Mouse (Mus musculus) thymus, adult 2 months (tissue): ENCODE measurements around the gene Ntrk3.

Experiments
- CTCF ChIP-seq: fragments of 200-500 bp; IDR thresholded peaks from 2 replicates; pipeline ENCODE4 v1.5.1; 2012; ENCODE audit warnings: mild to moderate bottlenecking, control low read depth, low read length, moderate library complexity, borderline replicate concordance; ENCODE audit not compliant: control insufficient read depth, poor library complexity, insufficient read depth; ENCODE audit errors: extremely low read depth
- POLR2A ChIP-seq: fragments of 200-500 bp; IDR thresholded peaks from 2 replicates; pipeline ENCODE4 v1.6.1; 2012; ENCODE audit warnings: mild to moderate bottlenecking, low read length, control low read depth, moderate library complexity; ENCODE audit not compliant: control insufficient read depth, poor library complexity, insufficient read depth; ENCODE audit errors: extremely low read depth

DNA sequence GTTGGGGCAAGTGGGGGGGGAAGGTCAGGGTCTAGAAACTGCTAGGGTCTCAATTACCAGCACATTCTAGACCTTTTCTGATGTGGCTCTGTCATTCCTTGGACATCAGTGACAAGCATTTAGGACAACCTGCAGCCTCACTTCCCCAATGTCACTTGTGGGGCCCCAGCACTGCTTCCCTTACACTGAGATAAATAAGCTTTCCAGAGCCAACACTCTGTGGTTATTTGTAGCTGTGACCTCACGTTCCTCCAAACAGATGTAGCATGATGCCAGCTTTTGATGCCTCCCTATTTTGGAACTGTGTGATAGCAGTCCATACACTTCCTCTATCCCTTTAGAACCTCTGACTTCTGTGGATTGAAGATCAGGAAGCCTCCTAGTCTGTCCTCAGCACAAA is 278.8 kb downstream of the Ntrk3 start:
- TF ChIP-seq CTCF (no peak), POLR2A (no peak)
